Mouse (Mus musculus) thymus, adult 2 months (tissue): Measurements from ENCODE around the gene Hspb3. TPM values are rescaled to one million over a fixed set of nuclear protein-coding genes. Genes with fewer than 3 reads are reported as not detected.

ENCODE experiments used
- DNase-seq: peaks from one replicate; pipeline ENCODE4 v3.0.0; 2021
- H3K27ac ChIP-seq: fragments of 200-500 bp; 2 replicates; pipeline ENCODE4 v1.5.1; 2012; ENCODE audit warnings: low read length, control low read depth; ENCODE audit not compliant: control insufficient read depth, insufficient read depth
- H3K27me3 ChIP-seq: fragments of 200-500 bp; 2 replicates; pipeline ENCODE4 v1.6.1; 2012; ENCODE audit warnings: mild to moderate bottlenecking, low read length, moderate library complexity, mixed read lengths; ENCODE audit not compliant: control insufficient read depth, insufficient read depth
- H3K36me3 ChIP-seq: fragments of 200-500 bp; 2 replicates; pipeline ENCODE4 v1.6.1; 2012; ENCODE audit warnings: mild to moderate bottlenecking, low read length, moderate library complexity; ENCODE audit not compliant: control insufficient read depth, insufficient read depth
- H3K4me1 ChIP-seq: fragments of 200-500 bp; replicated peaks from 2 replicates; pipeline ENCODE4 v1.6.1; 2012; ENCODE audit warnings: low read length; ENCODE audit not compliant: control insufficient read depth, insufficient read depth
- H3K4me3 ChIP-seq: fragments of 200-500 bp; 2 replicates; pipeline ENCODE4 v1.5.1; 2012; ENCODE audit warnings: mild to moderate bottlenecking, low read length, control low read depth, moderate library complexity; ENCODE audit not compliant: control insufficient read depth, insufficient read depth
- CTCF ChIP-seq: fragments of 200-500 bp; IDR thresholded peaks from 2 replicates; pipeline ENCODE4 v1.5.1; 2012; ENCODE audit warnings: mild to moderate bottlenecking, control low read depth, low read length, moderate library complexity, borderline replicate concordance; ENCODE audit not compliant: control insufficient read depth, poor library complexity, insufficient read depth; ENCODE audit errors: extremely low read depth
- POLR2A ChIP-seq: fragments of 200-500 bp; IDR thresholded peaks from 2 replicates; pipeline ENCODE4 v1.6.1; 2012; ENCODE audit warnings: mild to moderate bottlenecking, low read length, control low read depth, moderate library complexity; ENCODE audit not compliant: control insufficient read depth, poor library complexity, insufficient read depth; ENCODE audit errors: extremely low read depth
- WGBS: fragments of 180-500 bp; shearing (Covaris S2); methylation state at CpG from one replicate; pipeline ENCODE4 v1.1.7; 2018; 5-methylcytosine and 5-hydroxymethylcytosine counted together
- polyA plus RNA-seq: library from polyadenylated mRNA; depleted of rRNA; stranded (reverse); fragments of >200 nt; gene quantifications from 2 replicates; pipeline ENCODE4 v1.2.3, GENCODE M21; 2012

Hspb3 gene
- polyA plus RNA-seq, 1 experiment: 0.65 TPM

GRCm38 (mm10) chr13:113640944-113641597 lies 22.4 kb downstream of the Hspb3 start:
- Histone ChIP-seq H3K4me3 (no peak overlapping the region), H3K27ac (no peak overlapping the region), H3K4me1 (peaks cover 7% of the 10 kb centered on the region), H3K27me3 (no peaks in the 10 kb centered on the region), H3K36me3 (no peaks in the 10 kb centered on the region)
- DNase-seq: no peak
- WGBS: 90% methylated on average over 11 of the region's 11 CpGs
- TF ChIP-seq CTCF (no peak), POLR2A (no peak)

GRCm38 (mm10) chr13:113638914-113639313 lies 24.6 kb downstream of the Hspb3 start:
- Histone ChIP-seq H3K4me3 (no peak overlapping the region), H3K27ac (no peak overlapping the region), H3K4me1 (peaks cover 10% of the 10 kb centered on the region), H3K36me3 (no peaks in the 10 kb centered on the region), H3K27me3 (no peaks in the 10 kb centered on the region)
- no peak for DNase-seq
- TF ChIP-seq CTCF (no peak), POLR2A (no peak)
- WGBS: 7% methylated on average over 7 of the region's 7 CpGs

GRCm38 (mm10) chr13:113635799-113636222 lies 27.7 kb downstream of the Hspb3 start:
- peak overlapping the region; percentile 53 for H3K4me3 ChIP-seq

GRCm38 (mm10) chr13:113634732-113635481 lies 28.6 kb downstream of the Hspb3 start:
- TF ChIP-seq CTCF: no peak
- no peak for TF ChIP-seq POLR2A
- DNase-seq: no peak
- Histone ChIP-seq H3K4me1 (peaks cover 11% of the 10 kb centered on the region), H3K27me3 (no peaks in the 10 kb centered on the region), H3K36me3 (no peaks in the 10 kb centered on the region), H3K4me3 (no peak overlapping the region), H3K27ac (no peak overlapping the region)
- 90% methylated on average over 15 of the region's 15 CpGs for WGBS

More at GRCm38 (mm10) chr13:113635799-113636222, 27.7 kb downstream of the Hspb3 start:
- no peaks in the 10 kb centered on the region for H3K27me3 ChIP-seq
- no peaks in the 10 kb centered on the region for H3K36me3 ChIP-seq
- peak; percentile 20 for DNase-seq
- no peak for TF ChIP-seq POLR2A
- 7% methylated on average over 17 of the region's 17 CpGs for WGBS
- H3K27ac ChIP-seq: no peak overlapping the region
- H3K4me1 ChIP-seq: peaks cover 8% of the 10 kb centered on the region

GRCm38 (mm10) chr13:113632506-113632905 lies 31.0 kb downstream of the Hspb3 start:
- Histone ChIP-seq H3K36me3 (no peaks in the 10 kb centered on the region), H3K27ac (no peak overlapping the region), H3K4me1 (peaks cover 11% of the 10 kb centered on the region), H3K27me3 (no peaks in the 10 kb centered on the region), H3K4me3 (no peak overlapping the region)
- no peak for DNase-seq
- no peak for TF ChIP-seq POLR2A
- TF ChIP-seq CTCF: no peak
- WGBS: 70% methylated on average over 6 of the region's 6 CpGs

GRCm38 (mm10) chr13:113627601-113628000 lies 35.9 kb downstream of the Hspb3 start:
- Histone ChIP-seq H3K27me3 (no peaks in the 10 kb centered on the region), H3K4me3 (no peak overlapping the region), H3K4me1 (peaks cover 2% of the 10 kb centered on the region; the same call in 1 of the 2 replicates), H3K36me3 (no peaks in the 10 kb centered on the region), H3K27ac (no peak overlapping the region)
- 91% methylated on average over 8 of the region's 8 CpGs for WGBS
- DNase-seq: no peak
- TF ChIP-seq POLR2A: no peak
- TF ChIP-seq CTCF: no peak
